Mouse (Mus musculus): ENCODE data around the gene Crlf1.

The Crlf1 gene

GRCm38 (mm10) chr8:70551558-70552161 lies 58.7 kb downstream of the Crlf1 start:
- DNase-seq (ENCODE audit: low spot score): no peak

- DNase-seq (ENCODE audit: low spot score): no peak
These were observed 59.9 kb downstream of the Crlf1 start for GRCm38 (mm10) chr8:70552836-70553235.
